Mouse (Mus musculus): ENCODE measurements at regions not wholly inside any gene's neighbourhood (a gene's known extent, or its start where the extent isn't known, plus 50 kb on each side); places are given as distances from the start of the nearest gene placed in this dataset.

- DNase-seq = peak; percentile 43
These were observed 112.3 kb upstream of the Tsc22d1 start for GRCm38 (mm10) chr14:76302322-76302991.

- no peak for DNase-seq
These were observed 107.2 kb upstream of the Tsc22d1 start for GRCm38 (mm10) chr14:76307603-76308002.

GRCm38 (mm10) chr14:76308188-76308812 is 106.5 kb upstream of the Tsc22d1 start:
- DNase-seq = no peak

DNA sequence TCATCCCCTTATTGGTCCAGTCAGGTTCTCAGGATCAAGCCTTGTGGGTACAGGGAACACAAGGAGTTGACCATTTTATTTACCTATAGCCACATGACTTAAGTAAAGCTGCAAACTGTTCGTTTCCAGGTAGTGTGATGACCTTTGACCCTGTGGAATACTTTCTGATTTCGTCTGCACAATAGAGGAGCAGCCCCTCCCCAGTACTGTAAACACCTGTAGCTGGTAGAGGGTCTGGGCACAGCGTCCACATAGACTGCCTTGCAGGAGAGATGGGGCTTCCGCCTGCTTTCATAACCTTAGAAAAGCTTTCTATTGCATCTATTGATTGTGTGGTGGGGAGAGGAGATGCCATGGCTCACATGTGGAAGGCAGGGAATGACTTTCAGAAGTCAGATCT is 105.2 kb upstream of the Tsc22d1 start:
- no peak for DNase-seq

- DNase-seq = peak; percentile 68
These were observed 104.5 kb upstream of the Tsc22d1 start for GRCm38 (mm10) chr14:76310278-76310677.

- DNase-seq = no peak
These were observed 101.2 kb upstream of the Tsc22d1 start for GRCm38 (mm10) chr14:76313424-76314190.

GRCm38 (mm10) chr14:76318438-76318837 is 96.3 kb upstream of the Tsc22d1 start:
- no peak for DNase-seq

- DNase-seq = peak; percentile 9
These were observed 90.5 kb upstream of the Tsc22d1 start for GRCm38 (mm10) chr14:76324246-76324645.

GRCm38 (mm10) chr14:76329983-76330382 is 84.8 kb upstream of the Tsc22d1 start:
- DNase-seq = no peak

DNA sequence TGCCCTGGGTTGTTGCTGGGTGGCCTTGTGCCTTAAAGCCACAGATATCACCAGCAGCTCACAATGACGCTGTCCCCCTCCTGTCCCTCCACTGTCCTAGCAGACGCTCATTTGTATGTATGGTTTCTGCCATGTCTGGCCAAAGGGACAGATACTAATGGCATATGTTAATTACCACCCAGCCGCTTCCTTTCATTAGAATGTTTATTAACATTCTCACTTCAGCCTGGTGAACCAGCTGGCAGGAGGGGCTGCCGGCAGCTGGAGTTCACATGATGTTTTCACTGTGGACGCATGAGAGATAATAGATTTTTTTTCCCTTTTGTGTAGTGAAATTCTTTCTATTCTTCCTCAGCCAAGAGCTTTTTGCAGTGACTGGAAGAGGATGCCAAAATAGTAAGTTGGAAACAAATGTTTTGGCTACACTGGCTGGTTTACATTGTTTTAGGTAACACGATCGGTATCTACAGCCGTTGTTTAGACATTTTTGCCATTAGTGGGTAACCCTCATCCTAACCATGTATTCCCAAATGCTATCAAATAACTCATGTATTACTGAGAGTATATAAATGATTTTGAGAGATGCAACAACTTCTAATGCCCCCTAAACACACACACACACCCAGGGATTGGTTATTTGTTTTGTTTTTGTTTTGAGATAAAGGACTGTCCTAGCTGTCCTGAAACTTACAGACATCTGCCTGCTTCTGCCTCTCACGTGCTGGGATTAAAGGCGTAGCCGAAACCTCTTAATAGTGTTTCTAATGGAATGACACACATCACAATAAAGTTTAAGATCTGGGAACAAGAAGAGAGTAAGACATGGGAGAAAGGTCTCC is 83.0 kb upstream of the Tsc22d1 start:
- no peak for DNase-seq

DNA sequence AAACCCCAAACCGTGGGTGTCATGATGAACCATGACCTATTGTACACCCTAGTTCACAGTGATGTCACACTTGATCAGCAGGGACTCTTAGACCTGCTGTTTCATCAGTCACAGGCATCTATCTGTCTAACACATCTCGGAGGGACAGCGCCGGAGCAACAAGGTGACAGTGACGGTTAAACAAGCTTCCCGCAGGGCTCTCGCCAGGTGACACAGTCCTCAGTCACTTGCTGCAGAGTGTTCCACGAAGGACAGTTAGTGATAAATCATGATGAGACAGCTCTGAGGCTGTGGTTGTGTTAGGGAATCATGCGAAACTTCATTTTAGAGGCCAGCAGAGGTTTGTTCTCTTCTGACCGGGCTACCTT is 82.4 kb upstream of the Tsc22d1 start:
- DNase-seq = no peak

DNA sequence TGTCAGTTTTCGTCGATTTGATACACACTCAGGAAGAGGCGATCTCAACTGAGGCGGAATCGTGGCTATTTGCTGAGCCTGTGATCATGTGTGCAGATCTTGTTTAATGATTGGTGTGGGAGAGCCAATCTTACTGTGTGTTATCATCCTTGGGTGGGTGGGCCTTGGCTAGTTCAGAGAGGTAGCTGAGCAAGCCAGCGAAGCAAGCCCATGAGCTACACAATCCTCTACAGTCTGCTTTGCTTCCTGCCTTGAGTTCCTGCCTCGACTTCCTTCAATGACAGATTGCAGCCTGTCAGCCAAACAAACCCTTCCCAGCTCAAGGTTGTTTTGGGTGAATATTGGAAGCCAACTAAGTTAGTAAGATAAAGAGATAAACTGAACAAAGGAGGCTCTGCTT is 74.0 kb upstream of the Tsc22d1 start:
- DNase-seq = no peak

DNA sequence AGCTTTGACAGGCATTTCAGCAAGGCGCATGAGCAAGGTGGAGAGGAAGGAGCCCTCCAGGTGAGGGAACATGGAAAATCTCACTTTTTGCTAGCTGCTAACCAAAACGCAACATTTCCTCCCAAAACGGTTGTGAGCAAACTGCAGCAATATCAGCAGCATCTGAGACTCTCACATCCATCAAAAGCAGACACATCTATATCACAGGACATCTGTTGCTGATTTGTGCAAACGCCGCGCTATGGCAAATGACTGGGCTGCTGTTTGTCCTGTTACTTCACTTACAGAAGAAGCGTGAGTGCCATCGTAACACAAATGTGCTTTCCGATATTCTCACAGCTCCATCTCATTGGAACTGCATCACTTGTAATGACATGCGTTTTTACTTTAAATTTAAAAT is 73.5 kb upstream of the Tsc22d1 start:
- no peak for DNase-seq

DNA sequence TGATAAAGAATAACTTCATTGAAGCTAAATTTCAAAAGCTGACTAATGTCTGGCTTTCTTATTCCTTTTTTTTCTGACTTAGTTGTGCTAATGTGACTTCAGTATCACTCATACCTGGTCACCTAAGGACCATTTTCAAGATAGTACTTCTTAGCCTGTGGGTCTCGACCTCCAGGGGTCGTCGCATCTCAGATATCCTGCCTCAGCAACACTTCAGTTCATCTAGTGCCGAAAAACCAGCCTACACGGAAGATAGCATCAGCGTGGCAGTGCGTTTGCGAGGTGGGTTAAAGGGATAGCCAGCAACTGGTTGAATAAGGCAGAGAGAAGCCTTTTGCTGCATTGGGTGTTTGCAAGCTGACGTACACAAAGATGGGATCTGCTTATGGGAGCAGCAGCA is 62.9 kb upstream of the Tsc22d1 start:
- no peak for DNase-seq

DNA sequence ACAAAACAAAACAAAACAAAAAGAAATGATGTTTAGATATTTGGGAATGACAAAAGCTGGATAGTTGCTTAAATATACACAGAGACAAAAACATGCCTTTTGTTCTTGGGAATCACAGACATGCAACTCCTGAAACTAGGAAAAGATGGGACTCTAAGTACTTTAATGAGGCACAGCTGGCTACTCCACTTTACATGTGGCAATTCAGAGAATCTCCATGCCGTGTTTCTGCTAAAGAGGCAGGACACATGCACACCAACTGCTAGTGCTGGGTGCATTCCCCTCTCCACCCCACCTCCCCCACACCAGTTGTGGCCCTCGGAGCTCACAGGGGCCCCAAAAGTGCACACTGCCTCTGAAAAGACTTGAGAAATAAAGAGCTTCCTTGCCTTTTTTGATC is 58.6 kb upstream of the Tsc22d1 start:
- no peak for DNase-seq

DNA sequence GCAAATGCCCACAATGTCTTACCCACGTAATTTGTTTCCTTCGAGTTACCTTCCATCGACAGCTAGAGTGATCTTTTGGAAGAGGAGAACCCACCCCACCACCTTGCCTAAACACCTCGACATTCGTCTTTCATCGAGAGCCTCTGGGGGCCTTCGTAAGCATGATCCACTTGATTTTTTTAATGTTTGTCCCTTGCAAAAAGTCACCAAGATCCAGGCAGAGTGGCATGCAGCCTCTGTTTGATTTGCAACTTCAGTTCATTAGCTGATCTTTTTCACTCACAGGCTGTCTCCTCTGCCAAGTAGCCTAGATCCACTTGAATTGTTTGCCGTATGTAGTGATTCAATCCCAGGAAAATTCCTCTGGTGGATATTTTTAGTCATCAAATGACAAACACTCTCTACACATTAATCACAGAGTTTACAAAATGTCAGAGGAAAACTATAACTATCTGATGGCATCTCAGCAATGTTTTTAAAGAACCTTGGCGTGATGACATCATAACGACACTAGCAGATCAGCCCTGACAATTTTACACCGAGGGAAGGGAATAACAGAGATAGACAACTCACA is 54.8 kb upstream of the Tsc22d1 start:
- no peak for DNase-seq

- DNase-seq = no peak
These were observed 50.7 kb upstream of the Tsc22d1 start for GRCm38 (mm10) chr14:76364034-76364433.
